Comparison of ENCODE assay signal across 19 mouse cellular contexts in genomic region chr16:38908304-38908703, GRCm38 (mm10). TPM values are rescaled to one million over a fixed set of nuclear protein-coding genes. Genes with fewer than 3 reads are reported as not detected.
DNase-seq lines count a peak whose midpoint lies in the region; ATAC-seq and TF ChIP-seq lines count a peak whose summit lies in the region.
"Had no signal": no experiment of that assay in that cellular context is flagged by ENCODE, and none has a peak within 500 bp of the region (broad histone marks: within the 10 kb centered on the region; RNA-seq: fewer than 3 reads in every experiment).

No protein-coding gene starts in this region.

- H3K9ac ChIP-seq in hindbrain, embryonic 15.5 days = no peak overlapping the region
- no peak overlapping the region for H3K9ac ChIP-seq in hindbrain, embryonic 13.5 days
- no peak overlapping the region for H3K9ac ChIP-seq in kidney, postnatal 0 days (ENCODE audit: low read depth, low read length)
- H3K9ac ChIP-seq: forebrain, embryonic 13.5 days; forebrain, postnatal 0 days; heart, embryonic 13.5 days; hindbrain, embryonic 12.5 days had no signal

- peaks cover 13% of the 10 kb centered on the region for H3K27me3 ChIP-seq in hindbrain, embryonic 15.5 days
- H3K27me3 ChIP-seq in hindbrain, embryonic 13.5 days = peaks cover 7% of the 10 kb centered on the region; the same call in 1 of the 2 replicates
- H3K27me3 ChIP-seq in kidney, postnatal 0 days (ENCODE audit: insufficient read depth, low read length) = peaks cover 7% of the 10 kb centered on the region; the same call in 1 of the 2 replicates
- H3K27me3 ChIP-seq: forebrain, embryonic 13.5 days; Patski had no signal

- 0 out of 2 replicates have a peak, but pooled peaks have one; percentile 37 for ATAC-seq in hindbrain, embryonic 15.5 days (ENCODE audit: low FRiP score, low read depth)
- ATAC-seq in hindbrain, embryonic 13.5 days (ENCODE audit: low FRiP score) = no peak
- peak; percentile 61; the same call in 1 of the 2 replicates for ATAC-seq in kidney, postnatal 0 days (replicated peaks; ENCODE audit: low FRiP score, low read depth)
- ATAC-seq: activated CD4-positive, CD25-positive, alpha-beta regulatory T cell, adult 4 months; forebrain, embryonic 13.5 days; forebrain, postnatal 0 days; Patski had no signal

- 65% methylated on average over 9 of the region's 9 CpGs for WGBS in hindbrain, embryonic 15.5 days
- WGBS in hindbrain, embryonic 13.5 days = 69% methylated on average over 9 of the region's 9 CpGs
- WGBS in kidney, postnatal 0 days = 68% methylated on average over 9 of the region's 9 CpGs

- no peak overlapping the region for H3K4me3 ChIP-seq in hindbrain, embryonic 15.5 days
- no peak overlapping the region for H3K4me3 ChIP-seq in hindbrain, embryonic 13.5 days
- no peak overlapping the region for H3K4me3 ChIP-seq in kidney, postnatal 0 days (replicated peaks; ENCODE audit: low read depth, low read length)
- H3K4me3 ChIP-seq: embryonic facial prominence, embryonic 10.5 days; forebrain, embryonic 13.5 days; heart, embryonic 13.5 days; hindbrain, embryonic 12.5 days had no signal

- no peak overlapping the region for H3K4me2 ChIP-seq in hindbrain, embryonic 15.5 days
- H3K4me2 ChIP-seq in hindbrain, embryonic 13.5 days = no peak overlapping the region
- H3K4me2 ChIP-seq in kidney, postnatal 0 days (ENCODE audit: low read length) = no peak overlapping the region
- H3K4me2 ChIP-seq: forebrain, embryonic 13.5 days; heart, embryonic 13.5 days; hindbrain, embryonic 12.5 days had no signal

- H3K27ac ChIP-seq in hindbrain, embryonic 15.5 days (replicated peaks) = no peak overlapping the region
- H3K27ac ChIP-seq in hindbrain, embryonic 13.5 days = no peak overlapping the region
- H3K27ac ChIP-seq in kidney, postnatal 0 days = no peak overlapping the region
- H3K27ac ChIP-seq: embryonic facial prominence, embryonic 10.5 days; forebrain, embryonic 13.5 days; heart, embryonic 13.5 days; hindbrain, embryonic 12.5 days had no signal

- H3K9me3 ChIP-seq in hindbrain, embryonic 15.5 days = no peaks in the 10 kb centered on the region
- no peaks in the 10 kb centered on the region for H3K9me3 ChIP-seq in hindbrain, embryonic 13.5 days
- H3K9me3 ChIP-seq in kidney, postnatal 0 days (replicated peaks; ENCODE audit: low read length) = no peaks in the 10 kb centered on the region
- H3K9me3 ChIP-seq: embryonic facial prominence, embryonic 10.5 days; forebrain, embryonic 13.5 days; heart, embryonic 13.5 days; hindbrain, embryonic 12.5 days had no signal

- no peak for TF ChIP-seq CTCF in kidney, postnatal 0 days (IDR thresholded peaks at IDR 0.05; ENCODE audit: low read depth)

- H3K4me1 ChIP-seq in hindbrain, embryonic 15.5 days (replicated peaks) = peaks cover 17% of the 10 kb centered on the region
- H3K4me1 ChIP-seq in hindbrain, embryonic 13.5 days (replicated peaks) = peaks cover 23% of the 10 kb centered on the region
- H3K4me1 ChIP-seq in kidney, postnatal 0 days (replicated peaks; ENCODE audit: insufficient read depth, low read length) = no peaks in the 10 kb centered on the region
- H3K4me1 ChIP-seq: heart, embryonic 13.5 days had no signal

- H3K36me3 ChIP-seq in hindbrain, embryonic 15.5 days = no peaks in the 10 kb centered on the region
- no peaks in the 10 kb centered on the region for H3K36me3 ChIP-seq in hindbrain, embryonic 13.5 days
- no peaks in the 10 kb centered on the region for H3K36me3 ChIP-seq in kidney, postnatal 0 days (ENCODE audit: insufficient read depth, low read length)
- H3K36me3 ChIP-seq: embryonic facial prominence, embryonic 10.5 days; heart, embryonic 13.5 days; hindbrain, embryonic 12.5 days had no signal

- DNase-seq in kidney, postnatal 0 days (ENCODE audit: low spot score) = no peak
- DNase-seq in kidney, adult 8-10 months = no peak
- peak; percentile 31 for DNase-seq in testis, postnatal 10 days (ENCODE audit: low spot score)
- DNase-seq in testis, postnatal 14 days (ENCODE audit: low spot score) = no peak
- DNase-seq: adrenal gland, postnatal 14 days; cerebellum, adult 11-12 months; cerebellum, adult 9-11 months; cerebellum, postnatal 36 days; forebrain, postnatal 0 days; gastrocnemius, postnatal 14 days; heart, postnatal 36 days had no signal

RNA-seq across cellular contexts. Expression of gene Igsf11, which starts 15.8 kb away (rescaled TPM):
- 3.2 and 4.3 TPM in 2 replicates for polyA plus RNA-seq in hindbrain, embryonic 15.5 days (2015; fragmentation: Nextera tagmentation; extraction: Ambion mirVana)
- polyA plus RNA-seq in hindbrain, embryonic 13.5 days (2015; fragmentation: Nextera tagmentation; extraction: Ambion mirVana) = 3.5 and 4.5 TPM in 2 replicates
- 7.1 and 8.4 TPM in 2 replicates for polyA plus RNA-seq in kidney, postnatal 0 days (2015; fragmentation: Nextera tagmentation; extraction: Ambion mirVana)
